Mouse (Mus musculus) MEL (cell line): ENCODE data around the gene Ablim1. TPM values are rescaled to one million over a fixed set of nuclear protein-coding genes. Genes with fewer than 3 reads are reported as not detected.

Experiments
- DNase-seq: peaks from one replicate; pipeline ENCODE4 v3.0.0; 2011; ENCODE audit warnings: low read depth, low spot score
- H3K27ac ChIP-seq: 2 replicates; pipeline ENCODE4 v1.5.1; 2012; ENCODE audit warnings: low read depth, mild to moderate bottlenecking, control low read depth, low read length, moderate library complexity; ENCODE audit not compliant: control insufficient read depth
- H3K27me3 ChIP-seq, 2 experiments: fragments of 150-350 bp in 1 of 2; sonication (generic) in 1 of 2; 2 replicates each; pipeline ENCODE4 v1.6.1; 2012; ENCODE audit warnings: low read length in 2 of 2, mild to moderate bottlenecking in 2 of 2, improper control_type of control experiment in 1 of 2, moderate library complexity in 1 of 2; ENCODE audit not compliant: insufficient read depth in 2 of 2, control insufficient read depth in 1 of 2
- H3K36me3 ChIP-seq, 2 experiments: 2 replicates each; pipeline ENCODE4 v1.6.1; 2012 to 2014; ENCODE audit warnings: low read length in 2 of 2, improper control_type of control experiment in 1 of 2, inconsistent platforms in 1 of 2, mild to moderate bottlenecking in 1 of 2; ENCODE audit not compliant: insufficient read depth in 2 of 2, control insufficient read depth in 1 of 2
- H3K4me1 ChIP-seq, 2 experiments: fragments of 150-350 bp in 1 of 2; sonication (generic) in 1 of 2; 2 replicates each; pipeline ENCODE4 v1.6.1; 2012; ENCODE audit warnings: low read length in 2 of 2, improper control_type of control experiment in 1 of 2, mild to moderate bottlenecking in 1 of 2; ENCODE audit not compliant: insufficient read depth in 2 of 2, control insufficient read depth in 1 of 2
- H3K4me3 ChIP-seq, 2 experiments: fragments of 150-350 bp in 1 of 2; sonication (generic) in 1 of 2; 2 replicates each; pipeline ENCODE4 v1.5.1; 2012; ENCODE audit warnings: low read depth in 2 of 2, low read length in 2 of 2, mild to moderate bottlenecking in 2 of 2, moderate library complexity in 2 of 2, control low read depth in 1 of 2, improper control_type of control experiment in 1 of 2; ENCODE audit not compliant: control insufficient read depth in 1 of 2, insufficient read depth in 1 of 2
- H3K79me2 ChIP-seq: 2 replicates; pipeline ENCODE4 v1.6.1; 2012; ENCODE audit warnings: mild to moderate bottlenecking, low read length, moderate library complexity; ENCODE audit not compliant: control insufficient read depth, poor library complexity, insufficient read depth
- H3K9ac ChIP-seq: 2 replicates; pipeline ENCODE4 v1.6.1; 2012; ENCODE audit warnings: low read depth, mild to moderate bottlenecking, control low read depth, low read length, moderate library complexity; ENCODE audit not compliant: control insufficient read depth, poor library complexity, severe bottlenecking
- H3K9me3 ChIP-seq: fragments of 150-350 bp; sonication (generic); replicated peaks from 2 replicates; pipeline ENCODE4 v1.6.1; 2012; ENCODE audit warnings: mild to moderate bottlenecking, low read length, improper control_type of control experiment, moderate library complexity; ENCODE audit not compliant: insufficient read depth
- CHD1 ChIP-seq: IDR thresholded peaks from 2 replicates; pipeline ENCODE4 v1.6.1; 2012; ENCODE audit warnings: low read depth, mild to moderate bottlenecking, inconsistent platforms, low read length, improper control_type of control experiment
- CHD2 ChIP-seq: IDR thresholded peaks from 2 replicates; pipeline ENCODE4 v1.6.1; 2011; ENCODE audit warnings: low read length, improper control_type of control experiment
- CTCF ChIP-seq, 3 experiments: IDR thresholded peaks in 2 of 3; conservative IDR thresholded peaks in 1 of 3; 2 replicates each; pipeline ENCODE4 v1.5.1; 2011 to 2012; ENCODE audit warnings: low read length in 3 of 3, low read depth in 2 of 3, mild to moderate bottlenecking in 2 of 3, improper control_type of control experiment in 1 of 3, inconsistent platforms in 1 of 3, mixed read lengths in 1 of 3, moderate library complexity in 1 of 3; ENCODE audit not compliant: control insufficient read depth in 1 of 3, insufficient read depth in 1 of 3, poor library complexity in 1 of 3, severe bottlenecking in 1 of 3
- ELF1 ChIP-seq: IDR thresholded peaks from 2 replicates; pipeline ENCODE4 v1.6.1; 2014; ENCODE audit warnings: low read depth, mild to moderate bottlenecking, inconsistent platforms, low read length, improper control_type of control experiment, moderate library complexity
- ETS1 ChIP-seq: IDR thresholded peaks from 2 replicates; pipeline ENCODE4 v1.6.1; 2012; ENCODE audit warnings: low read depth, mild to moderate bottlenecking, inconsistent platforms, low read length, improper control_type of control experiment, moderate library complexity
- GATA1 ChIP-seq: IDR thresholded peaks from 2 replicates; pipeline ENCODE4 v1.6.1; 2011; ENCODE audit warnings: low read depth, low read length, improper control_type of control experiment
- HCFC1 ChIP-seq: IDR thresholded peaks from 2 replicates; pipeline ENCODE4 v1.6.1; 2012; ENCODE audit warnings: low read depth, mild to moderate bottlenecking, inconsistent platforms, low read length, improper control_type of control experiment, moderate library complexity
- JUND ChIP-seq: IDR thresholded peaks from 2 replicates; pipeline ENCODE4 v1.6.1; 2011; ENCODE audit warnings: low read depth, mild to moderate bottlenecking, improper control_type of control experiment, low read length
- MAX ChIP-seq: IDR thresholded peaks from 2 replicates; pipeline ENCODE4 v1.6.1; 2011; ENCODE audit warnings: low read length, improper control_type of control experiment
- MAZ ChIP-seq: IDR thresholded peaks from 2 replicates; pipeline ENCODE4 v1.6.1; 2012; ENCODE audit warnings: low read depth, mild to moderate bottlenecking, inconsistent platforms, low read length, improper control_type of control experiment
- MEF2A ChIP-seq: IDR thresholded peaks from 2 replicates; pipeline ENCODE4 v1.6.1; 2014; ENCODE audit warnings: low read depth, mild to moderate bottlenecking, inconsistent platforms, low read length, improper control_type of control experiment; ENCODE audit not compliant: poor library complexity, insufficient replicate concordance, severe bottlenecking; ENCODE audit errors: extremely low read depth
- MXI1 ChIP-seq: IDR thresholded peaks from 2 replicates; pipeline ENCODE4 v1.6.1; 2011; ENCODE audit warnings: mild to moderate bottlenecking, low read depth, low read length, improper control_type of control experiment
- MYC ChIP-seq: IDR thresholded peaks from 2 replicates; pipeline ENCODE4 v1.6.1; 2011; ENCODE audit warnings: low read depth, mild to moderate bottlenecking, low read length, improper control_type of control experiment, moderate library complexity
- NELFE ChIP-seq: IDR thresholded peaks from 2 replicates; pipeline ENCODE4 v1.6.1; 2011; ENCODE audit warnings: low read depth, low read length, improper control_type of control experiment
- POLR2A ChIP-seq, 2 experiments: IDR thresholded peaks; 2 replicates each; pipeline ENCODE4 v1.6.1; 2011 to 2012; ENCODE audit warnings: low read length in 2 of 2, mild to moderate bottlenecking in 2 of 2, control low read depth in 1 of 2, improper control_type of control experiment in 1 of 2, low read depth in 1 of 2, moderate library complexity in 1 of 2; ENCODE audit not compliant: control insufficient read depth in 1 of 2, insufficient read depth in 1 of 2, poor library complexity in 1 of 2
- POLR2AphosphoS2 ChIP-seq: IDR thresholded peaks from 2 replicates; pipeline ENCODE4 v1.6.1; 2011; ENCODE audit warnings: low read length, improper control_type of control experiment
- RAD21 ChIP-seq: IDR thresholded peaks from 2 replicates; pipeline ENCODE4 v1.6.1; 2011; ENCODE audit warnings: mild to moderate bottlenecking, low read depth, low read length, improper control_type of control experiment
- SIN3A ChIP-seq: IDR thresholded peaks from 2 replicates; pipeline ENCODE4 v1.6.1; 2012; ENCODE audit warnings: low read length, improper control_type of control experiment, inconsistent platforms
- TBP ChIP-seq: IDR thresholded peaks from 2 replicates; pipeline ENCODE4 v1.8.0; 2011; ENCODE audit warnings: low read depth, low read length, improper control_type of control experiment
- UBTF ChIP-seq: IDR thresholded peaks from 2 replicates; pipeline ENCODE4 v1.6.1; 2012; ENCODE audit warnings: low read depth, mild to moderate bottlenecking, inconsistent platforms, low read length, improper control_type of control experiment, moderate library complexity, borderline replicate concordance; ENCODE audit not compliant: insufficient read depth
- USF1 ChIP-seq: IDR thresholded peaks from 2 replicates; pipeline ENCODE4 v1.6.1; 2014; ENCODE audit warnings: low read depth, mild to moderate bottlenecking, inconsistent platforms, low read length, improper control_type of control experiment, moderate library complexity
- USF2 ChIP-seq, 2 experiments: IDR thresholded peaks; 2 replicates each; pipeline ENCODE4 v1.6.1; 2011 to 2012; ENCODE audit warnings: improper control_type of control experiment in 2 of 2, low read length in 2 of 2, borderline replicate concordance in 1 of 2, inconsistent platforms in 1 of 2, low read depth in 1 of 2, mild to moderate bottlenecking in 1 of 2; ENCODE audit not compliant: insufficient read depth in 1 of 2
- ZKSCAN1 ChIP-seq: IDR thresholded peaks from 2 replicates; pipeline ENCODE4 v1.6.1; 2012; ENCODE audit warnings: low read depth, mild to moderate bottlenecking, inconsistent platforms, low read length, improper control_type of control experiment, moderate library complexity
- ZNF384 ChIP-seq: IDR thresholded peaks from 2 replicates; pipeline ENCODE4 v1.6.1; 2012; ENCODE audit warnings: low read depth, mild to moderate bottlenecking, inconsistent platforms, low read length, improper control_type of control experiment
- polyA plus RNA-seq, 2 experiments: library from polyadenylated mRNA; stranded (reverse) in 1 of 2; unstranded in 1 of 2; fragments of >175 nt in 1 of 2; fragments of >200 nt in 1 of 2; gene quantifications; 2 replicates each; pipeline versions ENCODE4 v1.2.1 to v1.2.4; 2012; ENCODE audit warnings: low replicate concordance in 2 of 2, low read depth in 1 of 2; ENCODE audit not compliant: insufficient read length in 2 of 2, insufficient read depth in 1 of 2, missing spikeins in 1 of 2
- total RNA-seq: library from RNA; depleted of rRNA; stranded (reverse); fragments of 300-350 nt; gene quantifications from 2 replicates; pipeline ENCODE4 v1.2.3, GENCODE M21; 2012

Gene Ablim1
- total and polyA plus RNA-seq, 3 experiments = not detected

GRCm38 (mm10) chr19:57362586-57362985, 47.9 kb upstream of the Ablim1 start:
- TF ChIP-seq MEF2A = no peak
- TF ChIP-seq MAX = peak; percentile 32; the same call in 1 of the 2 replicates
- no peak for TF ChIP-seq TBP
- peak; percentile 54 for DNase-seq
- Histone ChIP-seq H3K79me2 (peaks cover 85% of the 10 kb centered on the region), H3K4me1 (peaks cover 19 to 33% of the 10 kb centered on the region in 2 experiments), H3K9me3 (no peaks in the 10 kb centered on the region), H3K27ac (no peak overlapping the region), H3K4me3 (peak overlapping the region in 1 of 2 experiments; percentile 67; a peak in 3 of 4 replicates), H3K27me3 (no peaks in the 10 kb centered on the region), H3K36me3 (peaks cover 0 to 41% of the 10 kb centered on the region in 2 experiments; a peak in 2 of 4 replicates), H3K9ac (peak overlapping the region; percentile 37)

- no peaks in the 10 kb centered on the region for H3K9me3 ChIP-seq
Observed at GRCm38 (mm10) chr19:57361939-57362307, 47.2 kb upstream of the Ablim1 start.

GRCm38 (mm10) chr19:57361131-57361938, 46.6 kb upstream of the Ablim1 start:
- H3K79me2 ChIP-seq = peaks cover 82% of the 10 kb centered on the region
- peak overlapping the region; percentile 65 for H3K27ac ChIP-seq
- DNase-seq = peak; percentile 85
- peaks cover 0 to 44% of the 10 kb centered on the region in 2 experiments; a peak in 2 of 4 replicates for H3K36me3 ChIP-seq
- H3K27me3 ChIP-seq = no peaks in the 10 kb centered on the region
- no peaks in the 10 kb centered on the region for H3K9me3 ChIP-seq
- H3K9ac ChIP-seq = peak overlapping the region; percentile 92
- H3K4me3 ChIP-seq = peak overlapping the region; percentile 67 to 72
- H3K4me1 ChIP-seq = peaks cover 19 to 33% of the 10 kb centered on the region in 2 experiments
- TF ChIP-seq CHD1 (peak; percentile 93; the same call in 1 of the 2 replicates), UBTF (peak; percentile 89; the same call in 1 of the 2 replicates), USF1 (no peak), NELFE (no peak; the same call in 1 of the 2 replicates), ETS1 (no peak; the same call in 1 of the 2 replicates), POLR2AphosphoS2 (no peak), JUND (no peak), MAZ (no peak), ELF1 (peak; percentile 29; the same call in 1 of the 2 replicates), HCFC1 (peak; percentile 26; the same call in 1 of the 2 replicates), ZNF384 (peak; percentile 72; the same call in 1 of the 2 replicates), SIN3A (peak; percentile 81; the same call in 1 of the 2 replicates), ZKSCAN1 (no peak), GATA1 (no peak), MAX (peak; percentile 32), CTCF (IDR thresholded peaks at IDR 0.05 in 2 of 3, conservative IDR thresholded peaks at IDR 0.05 in 1 of 3; ENCODE audit: control insufficient read depth in 1 of 3, insufficient read depth in 1 of 3, low read depth in 2 of 3, low read length in 3 of 3, poor library complexity in 1 of 3, severe bottlenecking in 1 of 3) (no peak), RAD21 (no peak), POLR2A (IDR thresholded peaks at IDR 0.05; ENCODE audit: control insufficient read depth in 1 of 2, insufficient read depth in 1 of 2, low read depth in 1 of 2, low read length in 2 of 2, poor library complexity in 1 of 2) (peak; percentile 49; a peak in 2 of 4 replicates), CHD2 (no peak)

More at GRCm38 (mm10) chr19:57361939-57362307, 47.2 kb upstream of the Ablim1 start:
- peaks cover 85% of the 10 kb centered on the region for H3K79me2 ChIP-seq
- H3K27me3 ChIP-seq = no peaks in the 10 kb centered on the region
- peak; percentile 70 for DNase-seq
- H3K4me1 ChIP-seq = peaks cover 19 to 32% of the 10 kb centered on the region in 2 experiments
- peaks cover 0 to 44% of the 10 kb centered on the region in 2 experiments; a peak in 2 of 4 replicates for H3K36me3 ChIP-seq
- H3K9ac ChIP-seq = peak overlapping the region; percentile 92
- peak overlapping the region; percentile 67 to 72 for H3K4me3 ChIP-seq
- H3K27ac ChIP-seq = peak overlapping the region; percentile 65
- TF ChIP-seq CHD2 = no peak
- TF ChIP-seq TBP = no peak; the same call in 1 of the 2 replicates
- peak; percentile 69 for TF ChIP-seq SIN3A
- peak; percentile 69 for TF ChIP-seq MXI1
- peak; percentile 60; the same call in 1 of the 2 replicates for TF ChIP-seq CHD1
- TF ChIP-seq USF2 (IDR thresholded peaks at IDR 0.05; ENCODE audit: borderline replicate concordance in 1 of 2, insufficient read depth in 1 of 2, low read depth in 1 of 2, low read length in 2 of 2) = no peak
- TF ChIP-seq MYC = peak; percentile 57; the same call in 1 of the 2 replicates
- TF ChIP-seq, all 39 proteins: peak for 4
